Mouse (Mus musculus) liver (tissue): ENCODE measurements around the gene Smim6.

Experiments
- DNase-seq: peaks from one replicate; pipeline ENCODE4 v3.0.0-alpha.2; 2020; ENCODE audit warnings: mixed read lengths

Smim6 gene

GRCm38 (mm10) chr11:115901338-115902161 is 10.3 kb upstream of the Smim6 start:
- peak; percentile 84 for DNase-seq

GRCm38 (mm10) chr11:115902177-115902576 is 9.6 kb upstream of the Smim6 start:
- DNase-seq: peak; percentile 39

GRCm38 (mm10) chr11:115902831-115903230 is 9.0 kb upstream of the Smim6 start:
- peak; percentile 49 for DNase-seq

- DNase-seq: peak; percentile 96
Measured at GRCm38 (mm10) chr11:115903384-115904230, 8.2 kb upstream of the Smim6 start.

- DNase-seq: peak; percentile 71
Measured at GRCm38 (mm10) chr11:115904231-115904955, 7.4 kb upstream of the Smim6 start.

GRCm38 (mm10) chr11:115904956-115905790 is 6.6 kb upstream of the Smim6 start:
- peak; percentile 34 for DNase-seq

GRCm38 (mm10) chr11:115906116-115906515 is 5.7 kb upstream of the Smim6 start:
- DNase-seq: no peak

GRCm38 (mm10) chr11:115906521-115906920 is 5.3 kb upstream of the Smim6 start:
- no peak for DNase-seq

GRCm38 (mm10) chr11:115911134-115911561 is 669 bp upstream of the Smim6 start:
- peak; percentile 78 for DNase-seq

GRCm38 (mm10) chr11:115916579-115916978 is 4.8 kb downstream of the Smim6 start:
- no peak for DNase-seq

- no peak for DNase-seq
Measured at GRCm38 (mm10) chr11:115918637-115919036, 6.8 kb downstream of the Smim6 start.

GRCm38 (mm10) chr11:115919073-115919472 is 7.3 kb downstream of the Smim6 start:
- DNase-seq: no peak

- DNase-seq: peak; percentile 77
Measured at GRCm38 (mm10) chr11:115920110-115920818, 8.4 kb downstream of the Smim6 start.

- DNase-seq: no peak
Measured at GRCm38 (mm10) chr11:115921986-115922385, 10.2 kb downstream of the Smim6 start.

- no peak for DNase-seq
Measured at GRCm38 (mm10) chr11:115929031-115929430, 17.2 kb downstream of the Smim6 start.

GRCm38 (mm10) chr11:115929818-115930217 is 18.0 kb downstream of the Smim6 start:
- no peak for DNase-seq

GRCm38 (mm10) chr11:115931235-115931634 is 19.4 kb downstream of the Smim6 start:
- DNase-seq: no peak

- DNase-seq: peak; percentile 95
Measured at GRCm38 (mm10) chr11:115933108-115933746, 21.4 kb downstream of the Smim6 start, which contains the start of the genes Sap30bp and Recql5. TSS of gene Sap30bp (plus strand) at chr11:115933282. TSS of gene Recql5 (minus strand) at chr11:115933477.

GRCm38 (mm10) chr11:115933747-115934110 is 21.9 kb downstream of the Smim6 start:
- DNase-seq: no peak

GRCm38 (mm10) chr11:115939690-115940329 is 28.0 kb downstream of the Smim6 start:
- DNase-seq: peak; percentile 68
